Mouse (Mus musculus) liver, embryonic 14.5 days (tissue): ENCODE measurements around the gene Eml1.

Experiments used
- CTCF ChIP-seq: IDR thresholded peaks from 2 replicates; pipeline ENCODE4 v1.5.1; 2016; ENCODE audit warnings: antibody characterized with exemption, low read depth, control low read depth
- EP300 ChIP-seq: IDR thresholded peaks from 2 replicates; pipeline ENCODE4 v1.6.1; 2016; ENCODE audit warnings: antibody characterized with exemption, low read depth

DNA sequence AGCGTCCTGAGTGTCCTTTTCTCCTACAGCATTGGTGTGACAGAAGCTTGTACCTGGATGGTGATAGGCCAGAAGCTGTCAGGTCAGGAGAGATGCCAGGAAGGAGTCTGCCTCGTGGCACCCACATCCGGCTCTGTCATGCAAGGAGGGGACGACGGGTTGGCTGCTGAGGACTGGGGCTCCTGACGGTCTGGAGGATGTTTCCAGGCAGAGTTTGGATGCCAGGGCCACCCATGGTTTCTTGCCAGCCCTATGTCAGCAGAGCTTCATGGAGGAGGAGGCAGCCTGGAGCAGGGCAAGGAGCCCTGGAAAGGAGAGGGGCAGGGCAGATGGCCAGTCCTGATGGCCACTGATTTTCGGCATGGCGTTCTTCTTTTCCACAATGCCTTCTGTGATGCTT, 28.4 kb downstream of the Eml1 start:
- TF ChIP-seq CTCF, result no peak
- no peak for TF ChIP-seq EP300
